Mouse (Mus musculus): Measurements from ENCODE around the gene Eif4e2. TPM values are rescaled to one million over a fixed set of nuclear protein-coding genes. Genes with fewer than 3 reads are reported as not detected.
A peak's percentile ranks its signal among the peaks of the same experiment; 100 is the strongest.

The Eif4e2 gene
- polyA plus RNA-seq, 1 experiment from 2014 or later: 74.7 TPM

- WGBS: 27% methylated on average over 22 of the region's 22 CpGs
- Histone ChIP-seq H3K9ac (no peak overlapping the region), H3K36me3 (replicated peaks; ENCODE audit: control insufficient read depth, insufficient read depth) (no peaks in the 10 kb centered on the region)
These were observed 32.5 kb downstream of the Eif4e2 start for GRCm38 (mm10) chr1:87245929-87246815.

GRCm38 (mm10) chr1:87252040-87252609 is 38.4 kb downstream of the Eif4e2 start:
- Histone ChIP-seq H3K9ac (no peak overlapping the region), H3K4me2 (replicated peaks) (no peak overlapping the region), H3K9me3 (ENCODE audit: control insufficient read depth, low read length) (no peaks in the 10 kb centered on the region), H3K4me3 (replicated peaks; ENCODE audit: low read length) (no peak overlapping the region), H3K36me3 (replicated peaks; ENCODE audit: control insufficient read depth, insufficient read depth) (no peaks in the 10 kb centered on the region), H3K4me1 (replicated peaks; ENCODE audit: control insufficient read depth, insufficient read depth, low read length) (no peaks in the 10 kb centered on the region), H3K27ac (no peak overlapping the region), H3K27me3 (ENCODE audit: control insufficient read depth, insufficient read depth, low read length) (no peaks in the 10 kb centered on the region)
- DNase-seq (ENCODE audit: low spot score) (no peak), ATAC-seq (ENCODE audit: low FRiP score) (no peak)
- 58% methylated on average over 5 of the region's 5 CpGs for WGBS

More at GRCm38 (mm10) chr1:87245929-87246815, 32.5 kb downstream of the Eif4e2 start:
- Histone ChIP-seq H3K4me3 (replicated peaks; ENCODE audit: low read length) (no peak overlapping the region), H3K27me3 (ENCODE audit: control insufficient read depth, insufficient read depth, low read length) (no peaks in the 10 kb centered on the region), H3K4me2 (replicated peaks) (peak overlapping the region; percentile 31; the same call in 1 of the 2 replicates), H3K9me3 (ENCODE audit: control insufficient read depth, low read length) (no peaks in the 10 kb centered on the region), H3K27ac (no peak overlapping the region), H3K4me1 (replicated peaks; ENCODE audit: control insufficient read depth, insufficient read depth, low read length) (no peaks in the 10 kb centered on the region)
- DNase-seq (ENCODE audit: low spot score) (peak; percentile 85), ATAC-seq (ENCODE audit: low FRiP score) (peak; percentile 87)

- Histone ChIP-seq H3K4me2 (replicated peaks) (no peak overlapping the region), H3K27me3 (ENCODE audit: control insufficient read depth, insufficient read depth, low read length) (0 out of 2 replicates have a peak, but pooled peaks cover 3% of the 10 kb centered on the region), H3K4me3 (replicated peaks; ENCODE audit: low read length) (no peak overlapping the region), H3K27ac (no peak overlapping the region), H3K36me3 (replicated peaks; ENCODE audit: control insufficient read depth, insufficient read depth) (no peaks in the 10 kb centered on the region), H3K4me1 (replicated peaks; ENCODE audit: control insufficient read depth, insufficient read depth, low read length) (no peaks in the 10 kb centered on the region), H3K9ac (no peak overlapping the region), H3K9me3 (ENCODE audit: control insufficient read depth, low read length) (no peaks in the 10 kb centered on the region)
- no peak for DNase-seq (ENCODE audit: low spot score)
- WGBS: 71% methylated on average over 4 of the region's 4 CpGs
- ATAC-seq (ENCODE audit: low FRiP score): no peak
These were observed 41.5 kb downstream of the Eif4e2 start for GRCm38 (mm10) chr1:87255173-87255572.

GRCm38 (mm10) chr1:87257691-87258090 is 44.0 kb downstream of the Eif4e2 start:
- H3K4me2 ChIP-seq (replicated peaks): no peak overlapping the region
- WGBS: 18% methylated on average over 11 of the region's 11 CpGs
- ATAC-seq (ENCODE audit: low FRiP score): no peak

GRCm38 (mm10) chr1:87258484-87258883 is 44.8 kb downstream of the Eif4e2 start:
- Histone ChIP-seq H3K4me3 (replicated peaks; ENCODE audit: low read length) (no peak overlapping the region), H3K36me3 (replicated peaks; ENCODE audit: control insufficient read depth, insufficient read depth) (no peaks in the 10 kb centered on the region), H3K27me3 (ENCODE audit: control insufficient read depth, insufficient read depth, low read length) (peaks cover 25% of the 10 kb centered on the region), H3K4me1 (replicated peaks; ENCODE audit: control insufficient read depth, insufficient read depth, low read length) (peaks cover 4% of the 10 kb centered on the region), H3K9ac (no peak overlapping the region), H3K4me2 (replicated peaks) (no peak overlapping the region), H3K27ac (no peak overlapping the region), H3K9me3 (ENCODE audit: control insufficient read depth, low read length) (no peaks in the 10 kb centered on the region)
- DNase-seq (ENCODE audit: low spot score) (no peak), ATAC-seq (ENCODE audit: low FRiP score) (no peak)
- WGBS: 11% methylated on average over 14 of the region's 14 CpGs

More at GRCm38 (mm10) chr1:87257691-87258090, 44.0 kb downstream of the Eif4e2 start:
- no peak for DNase-seq (ENCODE audit: low spot score)
- Histone ChIP-seq H3K9me3 (ENCODE audit: control insufficient read depth, low read length) (no peaks in the 10 kb centered on the region), H3K4me1 (replicated peaks; ENCODE audit: control insufficient read depth, insufficient read depth, low read length) (no peaks in the 10 kb centered on the region), H3K36me3 (replicated peaks; ENCODE audit: control insufficient read depth, insufficient read depth) (no peaks in the 10 kb centered on the region), H3K27me3 (ENCODE audit: control insufficient read depth, insufficient read depth, low read length) (peaks cover 17% of the 10 kb centered on the region), H3K9ac (no peak overlapping the region), H3K4me3 (replicated peaks; ENCODE audit: low read length) (no peak overlapping the region), H3K27ac (no peak overlapping the region)

- H3K4me3 ChIP-seq (replicated peaks; ENCODE audit: low read length): no peak overlapping the region
- ATAC-seq (ENCODE audit: low FRiP score) (no peak), DNase-seq (ENCODE audit: low spot score) (no peak)
- H3K4me1 ChIP-seq (replicated peaks; ENCODE audit: control insufficient read depth, insufficient read depth, low read length): peaks cover 11% of the 10 kb centered on the region
- 91% methylated on average over 2 of the region's 2 CpGs for WGBS
- H3K9me3 ChIP-seq (ENCODE audit: control insufficient read depth, low read length): no peaks in the 10 kb centered on the region
- no peak overlapping the region for H3K4me2 ChIP-seq (replicated peaks)
- no peak overlapping the region for H3K27ac ChIP-seq
- no peaks in the 10 kb centered on the region for H3K36me3 ChIP-seq (replicated peaks; ENCODE audit: control insufficient read depth, insufficient read depth)
- peaks cover 34% of the 10 kb centered on the region for H3K27me3 ChIP-seq (ENCODE audit: control insufficient read depth, insufficient read depth, low read length)
- H3K9ac ChIP-seq: no peak overlapping the region
These were observed 45.6 kb downstream of the Eif4e2 start for GRCm38 (mm10) chr1:87259316-87259715.

- ATAC-seq (ENCODE audit: low FRiP score): no peak
- WGBS: 2% methylated on average over 9 of the region's 9 CpGs
- 0 out of 2 replicates have a peak overlapping the region, but pooled peaks have one; percentile 7 for H3K4me2 ChIP-seq (replicated peaks)
- H3K4me1 ChIP-seq (replicated peaks; ENCODE audit: control insufficient read depth, insufficient read depth, low read length): peaks cover 22% of the 10 kb centered on the region
- H3K9ac ChIP-seq: no peak overlapping the region
- peaks cover 63% of the 10 kb centered on the region for H3K27me3 ChIP-seq (ENCODE audit: control insufficient read depth, insufficient read depth, low read length)
- no peak for DNase-seq (ENCODE audit: low spot score)
- H3K27ac ChIP-seq: no peak overlapping the region
- no peaks in the 10 kb centered on the region for H3K9me3 ChIP-seq (ENCODE audit: control insufficient read depth, low read length)
- H3K4me3 ChIP-seq (replicated peaks; ENCODE audit: low read length): no peak overlapping the region
- H3K36me3 ChIP-seq (replicated peaks; ENCODE audit: control insufficient read depth, insufficient read depth): no peaks in the 10 kb centered on the region
These were observed 49.5 kb downstream of the Eif4e2 start for GRCm38 (mm10) chr1:87263257-87263656.

GRCm38 (mm10) chr1:87263796-87264133 is 50.1 kb downstream of the Eif4e2 start:
- Histone ChIP-seq H3K36me3 (replicated peaks; ENCODE audit: control insufficient read depth, insufficient read depth) (no peaks in the 10 kb centered on the region), H3K4me3 (replicated peaks; ENCODE audit: low read length) (peak overlapping the region; percentile 44), H3K4me2 (replicated peaks) (peak overlapping the region; percentile 97), H3K9me3 (ENCODE audit: control insufficient read depth, low read length) (no peaks in the 10 kb centered on the region), H3K4me1 (replicated peaks; ENCODE audit: control insufficient read depth, insufficient read depth, low read length) (peaks cover 22% of the 10 kb centered on the region), H3K27me3 (ENCODE audit: control insufficient read depth, insufficient read depth, low read length) (peaks cover 65% of the 10 kb centered on the region), H3K27ac (no peak overlapping the region), H3K9ac (peak overlapping the region; percentile 46; the same call in 1 of the 2 replicates)
- ATAC-seq (ENCODE audit: low FRiP score) (no peak), DNase-seq (ENCODE audit: low spot score) (no peak)
- under 1% methylated on average over 12 of the region's 12 CpGs for WGBS

GRCm38 (mm10) chr1:87264134-87265006 is 50.7 kb downstream of the Eif4e2 start, which contains the start of gene Efhd1:
Efhd1 (plus strand) TSS chr1:87264363.
- Histone ChIP-seq H3K27ac (no peak within 1 kb of the TSS), H3K27me3 (ENCODE audit: control insufficient read depth, insufficient read depth, low read length) (peaks cover 65% of the 10 kb centered on the region), H3K9ac (peak within 1 kb of the TSS; percentile 46), H3K36me3 (replicated peaks; ENCODE audit: control insufficient read depth, insufficient read depth) (no peaks in the 10 kb centered on the region), H3K9me3 (ENCODE audit: control insufficient read depth, low read length) (no peaks in the 10 kb centered on the region), H3K4me2 (replicated peaks) (peak within 1 kb of the TSS; percentile 97), H3K4me1 (replicated peaks; ENCODE audit: control insufficient read depth, insufficient read depth, low read length) (peaks cover 22% of the 10 kb centered on the region), H3K4me3 (replicated peaks; ENCODE audit: low read length) (peak within 1 kb of the TSS; percentile 44)
- DNase-seq (ENCODE audit: low spot score) (no peak), ATAC-seq (ENCODE audit: low FRiP score) (peak; percentile 38; the same call in 1 of the 2 replicates)
- WGBS: under 1% methylated on average over 70 of the region's 70 CpGs
